Mouse (Mus musculus): ENCODE measurements at regions not wholly inside any gene's neighbourhood (a gene's known extent, or its start where the extent isn't known, plus 50 kb on each side); places are given as distances from the start of the nearest gene placed in this dataset.

DNA sequence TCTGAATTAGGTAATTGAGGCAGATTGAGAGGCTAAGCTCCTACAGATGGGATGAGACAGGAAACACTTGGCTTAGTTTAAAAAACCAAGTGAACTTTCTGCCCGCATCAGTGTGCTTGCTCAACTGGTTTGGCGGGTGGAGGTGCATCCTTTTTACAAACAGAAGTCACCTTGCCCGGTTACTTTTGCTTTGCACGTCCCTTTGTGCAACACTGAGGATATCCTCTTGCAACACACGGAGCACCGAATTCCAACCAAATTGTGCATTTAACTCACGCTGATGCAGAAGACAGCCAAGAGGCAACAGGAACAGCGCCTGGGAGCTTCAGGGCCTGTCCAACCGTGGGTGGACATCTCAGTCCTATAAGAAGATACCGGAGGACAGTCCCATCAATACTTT, 80.6 kb upstream of the Kit start:
- no peak for TF ChIP-seq CTCF (IDR thresholded peaks at IDR 0.05 in 2 of 3, conservative IDR thresholded peaks at IDR 0.05 in 1 of 3; ENCODE audit: control insufficient read depth in 1 of 3, insufficient read depth in 1 of 3, low read depth in 2 of 3, low read length in 3 of 3, poor library complexity in 1 of 3, severe bottlenecking in 1 of 3)
- no peak for TF ChIP-seq CHD1 (IDR thresholded peaks at IDR 0.05; ENCODE audit: low read depth, low read length)
- no peak for TF ChIP-seq ZMIZ1 (IDR thresholded peaks at IDR 0.05; ENCODE audit: low read depth, low read length)
- TF ChIP-seq CHD2 (IDR thresholded peaks at IDR 0.05; ENCODE audit: low read length), result no peak

Data from MEL (cell line).